Mouse (Mus musculus): ENCODE data around the gene Slc43a3.

Gene Slc43a3

GRCm38 (mm10) chr2:84938249-84938946, 2.0 kb downstream of the Slc43a3 start:
- peak; percentile 44 to 49 for DNase-seq

DNA sequence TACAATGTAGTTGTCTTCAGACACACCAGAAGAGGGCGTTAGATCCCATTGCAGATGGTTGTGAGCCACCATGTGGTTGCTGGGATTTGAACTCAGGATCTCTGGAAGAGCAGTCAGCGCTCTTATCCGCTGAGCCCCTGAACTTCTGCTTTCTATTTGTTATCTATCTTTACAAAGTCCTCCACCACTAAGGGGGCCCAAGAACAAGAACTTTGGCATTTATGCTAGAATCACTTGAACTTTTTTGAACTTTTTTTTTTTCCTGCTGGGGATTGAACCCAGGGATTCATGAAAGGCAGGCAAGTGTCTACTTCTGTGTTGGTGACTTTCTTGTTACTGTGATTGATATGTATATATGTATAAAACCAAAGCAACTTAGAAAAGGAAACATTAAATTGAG, 2.9 kb downstream of the Slc43a3 start:
- DNase-seq: no peak

- DNase-seq: no peak
These were observed 3.3 kb downstream of the Slc43a3 start for GRCm38 (mm10) chr2:84939711-84940110.

DNA sequence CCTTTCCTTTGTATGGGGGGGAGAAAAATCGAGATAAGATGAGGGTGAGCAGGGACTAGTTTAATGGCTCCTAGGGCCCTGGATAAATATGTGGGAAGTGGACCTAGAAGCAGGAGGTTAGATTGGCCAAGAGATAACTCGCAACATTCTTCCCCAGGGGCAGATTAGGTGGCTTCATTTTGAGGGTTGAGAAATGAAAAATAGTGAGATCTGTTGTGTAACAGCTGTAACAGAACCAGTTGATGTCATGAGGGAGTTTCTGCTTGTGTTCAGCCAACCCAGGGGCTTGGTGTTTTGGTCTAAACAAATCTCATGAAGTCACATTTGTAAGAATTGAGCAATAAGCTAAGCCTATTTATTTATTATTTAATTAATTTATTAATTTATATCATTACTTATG, 5.0 kb downstream of the Slc43a3 start:
- DNase-seq: no peak

DNA sequence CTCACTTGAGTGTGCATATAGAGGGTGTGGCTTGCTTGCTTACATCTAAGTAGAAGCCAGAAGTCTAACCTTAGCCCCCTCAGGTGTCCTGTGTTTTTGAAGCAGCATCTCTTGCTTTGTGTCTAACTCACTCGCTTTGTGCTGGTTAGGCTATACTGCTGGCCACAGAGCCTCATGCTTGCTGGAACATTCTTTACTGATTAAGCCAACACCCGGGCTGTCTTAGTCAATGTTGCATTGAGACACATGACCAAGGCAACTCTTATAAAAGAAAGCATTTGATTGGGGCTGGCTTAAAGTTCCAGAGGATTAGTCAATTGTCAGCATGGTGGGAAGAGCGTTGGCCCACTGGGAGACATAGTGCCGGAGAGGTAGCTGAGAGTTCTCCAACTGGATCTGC, 5.4 kb downstream of the Slc43a3 start:
- DNase-seq: no peak

DNA sequence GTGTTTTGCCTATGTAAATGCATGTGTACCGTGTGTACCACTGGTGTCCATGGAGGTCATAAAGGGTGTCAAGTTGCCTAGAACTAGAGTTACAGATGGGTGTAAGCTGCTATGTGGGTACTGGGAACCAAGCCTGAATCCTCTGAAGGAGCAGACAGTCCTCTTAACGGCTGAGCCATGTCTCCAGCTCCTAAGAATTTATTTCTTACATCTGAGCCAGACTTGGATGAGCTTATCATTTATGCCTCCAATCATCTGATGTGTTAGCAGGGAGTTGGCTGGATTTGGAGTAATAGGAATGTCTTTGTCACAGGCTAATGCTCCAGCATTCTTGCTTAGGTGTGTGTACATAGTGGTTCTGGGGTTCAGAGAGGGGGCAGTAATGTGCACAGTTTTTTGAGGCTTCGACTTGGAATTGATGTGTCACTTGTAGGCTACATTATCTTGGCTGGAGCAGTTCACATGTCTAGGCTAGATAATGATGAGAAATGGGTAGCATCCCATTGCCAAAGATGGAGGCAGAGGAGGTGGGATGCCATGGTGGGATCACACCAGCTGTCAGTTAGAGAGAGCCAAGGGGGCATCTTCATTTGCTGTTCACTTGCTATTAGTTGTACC, 10.9 kb downstream of the Slc43a3 start:
- no peak for DNase-seq

- DNase-seq: no peak
These were observed 11.9 kb downstream of the Slc43a3 start for GRCm38 (mm10) chr2:84948252-84948651.

GRCm38 (mm10) chr2:84948721-84949120, 12.3 kb downstream of the Slc43a3 start:
- no peak for DNase-seq

GRCm38 (mm10) chr2:84951027-84951426, 14.6 kb downstream of the Slc43a3 start:
- no peak for DNase-seq

GRCm38 (mm10) chr2:84952251-84952650, 15.9 kb downstream of the Slc43a3 start:
- DNase-seq: no peak

DNA sequence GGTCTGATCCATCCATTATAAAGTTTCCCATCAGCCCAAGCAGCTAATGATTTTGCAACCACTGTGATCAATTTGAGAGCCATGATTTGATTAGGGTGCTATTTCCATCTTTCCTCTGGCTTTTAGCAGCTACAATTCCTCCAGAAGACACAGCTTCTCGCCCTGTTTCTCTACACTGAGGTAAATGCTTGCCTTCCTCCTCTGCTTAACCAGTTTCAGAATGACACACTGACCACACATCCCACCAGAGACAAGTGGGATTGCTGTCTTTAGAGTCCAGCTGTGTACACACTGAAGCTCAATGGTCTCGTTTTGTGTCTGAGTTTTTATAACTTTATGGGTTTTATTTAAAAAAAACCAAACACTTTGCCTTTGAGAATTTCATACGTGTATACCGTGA, 16.3 kb downstream of the Slc43a3 start:
- no peak for DNase-seq

GRCm38 (mm10) chr2:84955435-84955834, 19.1 kb downstream of the Slc43a3 start:
- no peak for DNase-seq

- peak; percentile 40 to 77 for DNase-seq
These were observed 19.9 kb downstream of the Slc43a3 start for GRCm38 (mm10) chr2:84956274-84956673.

- DNase-seq: no peak
These were observed 22.3 kb downstream of the Slc43a3 start for GRCm38 (mm10) chr2:84958588-84959264.

DNA sequence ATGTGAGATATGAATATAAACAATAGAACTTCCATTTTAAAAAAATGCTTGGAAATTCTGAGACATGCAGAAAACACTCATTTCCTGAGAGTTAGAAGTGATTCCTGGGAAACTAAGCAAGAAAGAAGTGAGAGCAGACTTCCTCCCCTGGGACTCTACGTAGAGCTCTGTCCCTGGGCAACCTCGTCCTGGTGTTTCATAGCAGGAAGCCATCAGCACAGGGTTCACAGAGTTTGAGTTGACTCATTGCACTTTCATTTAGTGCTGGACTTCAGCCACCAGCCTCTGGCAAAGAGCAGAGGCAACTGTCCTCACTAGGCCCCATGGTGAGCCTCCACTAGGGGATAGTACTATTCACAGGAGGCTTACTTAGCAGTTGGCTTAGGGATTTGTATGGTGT, 24.9 kb downstream of the Slc43a3 start:
- DNase-seq: peak; percentile 78 to 84

DNA sequence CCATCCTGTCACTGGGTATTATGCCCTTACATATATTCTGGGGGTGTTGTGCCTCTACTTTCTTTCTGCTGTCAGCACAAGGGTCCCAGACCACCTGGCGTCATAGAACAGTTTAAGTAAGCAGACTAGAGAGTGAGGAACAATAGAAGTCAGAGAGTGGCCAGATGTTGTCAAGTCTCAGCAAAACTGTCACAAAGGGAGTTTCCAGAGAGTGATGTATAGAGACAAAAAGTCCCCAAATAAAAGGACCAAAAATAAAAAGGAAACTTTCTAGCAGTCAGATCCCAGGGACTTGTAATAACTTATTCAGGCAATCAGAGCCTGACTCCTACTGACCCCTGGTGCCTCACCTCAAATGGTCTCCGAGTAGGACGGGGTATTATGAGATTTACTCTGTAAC, 25.5 kb downstream of the Slc43a3 start:
- DNase-seq: no peak

GRCm38 (mm10) chr2:84962906-84963507, 26.6 kb downstream of the Slc43a3 start:
- no peak for DNase-seq

GRCm38 (mm10) chr2:84964111-84964801, 27.9 kb downstream of the Slc43a3 start:
- no peak for DNase-seq

GRCm38 (mm10) chr2:84967318-84967991, 31.1 kb downstream of the Slc43a3 start:
- no peak for DNase-seq

DNA sequence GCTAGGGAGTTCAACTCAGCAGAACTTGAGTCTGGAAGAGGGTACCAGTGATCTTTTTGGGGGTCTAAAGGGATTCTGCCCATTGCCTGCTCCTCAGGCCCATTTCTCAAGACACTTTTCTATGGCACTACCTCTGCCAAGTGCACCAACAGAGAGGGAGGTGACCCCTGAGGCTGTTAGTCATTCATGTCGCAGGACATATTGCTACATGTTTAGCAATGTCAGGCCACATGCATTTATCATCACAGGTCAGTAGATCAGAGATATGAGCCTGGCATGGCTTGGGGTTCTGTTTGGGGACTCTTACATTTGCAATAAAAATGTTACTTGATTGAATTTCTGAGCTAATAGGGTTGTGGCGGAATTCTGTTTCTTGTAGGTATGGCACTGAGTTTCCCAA, 39.2 kb downstream of the Slc43a3 start:
- no peak for DNase-seq

DNA sequence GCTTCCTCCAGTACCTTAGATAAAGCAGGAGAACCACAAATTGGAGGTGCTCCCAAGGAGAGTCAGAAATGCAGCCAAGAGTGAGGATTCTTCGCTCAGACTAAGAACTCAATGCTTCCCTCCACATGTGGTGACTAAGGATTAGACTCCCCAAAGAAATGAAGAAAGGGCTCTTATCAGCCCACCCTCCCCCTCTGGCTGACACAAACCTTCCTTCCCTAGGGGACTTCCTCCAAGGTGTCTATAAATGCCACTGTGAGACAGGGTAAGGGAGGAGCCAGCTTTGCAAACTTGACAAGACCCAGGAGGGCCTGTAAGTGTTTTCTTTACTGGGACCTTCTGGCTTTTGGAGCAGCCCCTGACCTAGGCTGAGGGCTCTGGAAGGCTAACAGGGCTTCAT, 43.8 kb downstream of the Slc43a3 start, which contains the start of gene Prg2:
TSS of gene Prg2 (plus strand) at position 274 of the 400 bp plus-strand sequence.
- DNase-seq: no peak

DNA sequence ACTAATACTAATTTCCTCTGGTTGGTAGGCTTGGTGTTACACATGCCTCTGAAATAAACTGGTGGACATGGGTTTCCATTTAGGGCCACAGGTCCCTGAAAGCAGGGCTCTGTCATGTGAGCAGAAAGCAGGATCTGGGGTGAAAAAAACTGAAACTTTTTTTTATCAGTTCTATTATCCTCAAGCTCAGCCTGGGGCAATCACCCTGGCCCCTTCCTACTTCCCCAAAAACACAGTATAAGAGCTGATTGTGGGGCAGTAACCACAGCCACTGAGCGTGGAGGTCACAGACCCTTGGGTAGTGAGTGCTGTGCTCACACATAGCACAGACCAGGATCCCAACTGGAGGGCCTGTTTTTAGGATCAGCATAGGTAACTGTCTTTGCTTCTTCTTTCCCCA, 51.6 kb downstream of the Slc43a3 start, which contains the start of gene Prg3:
TSS of gene Prg3 (plus strand) at position 286 of the 400 bp plus-strand sequence.
- no peak for DNase-seq
